Mouse (Mus musculus): ENCODE results near the gene Chp1. TPM values are rescaled to one million over a fixed set of nuclear protein-coding genes. Genes with fewer than 3 reads are reported as not detected.

Gene Chp1
- 454 TPM for polyA plus RNA-seq (2014; fragmentation: Illumina TruSeq; extraction: RNeasy Lipid Tissue Mini Kit (QIAGEN cat#74804); ENCODE audit: low read depth, low replicate concordance)

GRCm38 (mm10) chr2:119547522-119548370 lies at the start of gene Chp1, which contains the start of gene Exd1:
TSS of gene Chp1 (plus strand) at chr2:119547697.
TSS of gene Exd1 (minus strand) at chr2:119547627.

GRCm38 (mm10) chr2:119618199-119618982 lies 70.9 kb downstream of the Chp1 start, which contains the start of the genes Nusap1 and Oip5:
TSS of gene Nusap1 (plus strand) at chr2:119618298.
TSS of gene Oip5 (minus strand) at chr2:119618469.

Other genes with a start within 250 kb of the Chp1 start
- gene Dll4, start 221.9 kb upstream of the Chp1 start, polyA plus RNA-seq (2014; fragmentation: Illumina TruSeq; extraction: RNeasy Lipid Tissue Mini Kit (QIAGEN cat#74804); ENCODE audit: low read depth, low replicate concordance) = 0.58 TPM
- gene Chac1, start 196.5 kb upstream of the Chp1 start, polyA plus RNA-seq (2014; fragmentation: Illumina TruSeq; extraction: RNeasy Lipid Tissue Mini Kit (QIAGEN cat#74804); ENCODE audit: low read depth, low replicate concordance) = 0.93 TPM
- gene Ino80, start 70.0 kb upstream of the Chp1 start, polyA plus RNA-seq (2014; fragmentation: Illumina TruSeq; extraction: RNeasy Lipid Tissue Mini Kit (QIAGEN cat#74804); ENCODE audit: low read depth, low replicate concordance) = 26.5 TPM
- gene Exd1, start 70 bp upstream of the Chp1 start, polyA plus RNA-seq (2014; fragmentation: Illumina TruSeq; extraction: RNeasy Lipid Tissue Mini Kit (QIAGEN cat#74804); ENCODE audit: low read depth, low replicate concordance) = 1.0 TPM
- gene Nusap1, start 70.6 kb downstream of the Chp1 start, polyA plus RNA-seq (2014; fragmentation: Illumina TruSeq; extraction: RNeasy Lipid Tissue Mini Kit (QIAGEN cat#74804); ENCODE audit: low read depth, low replicate concordance) = 11.4 TPM
- gene Oip5, start 70.8 kb downstream of the Chp1 start, polyA plus RNA-seq (2014; fragmentation: Illumina TruSeq; extraction: RNeasy Lipid Tissue Mini Kit (QIAGEN cat#74804); ENCODE audit: low read depth, low replicate concordance) = 7.0 TPM
- gene Ndufaf1, start 115.1 kb downstream of the Chp1 start, polyA plus RNA-seq (2014; fragmentation: Illumina TruSeq; extraction: RNeasy Lipid Tissue Mini Kit (QIAGEN cat#74804); ENCODE audit: low read depth, low replicate concordance) = 117 TPM
- 32.4 TPM for gene Rtf1, start 127.4 kb downstream of the Chp1 start, polyA plus RNA-seq (2014; fragmentation: Illumina TruSeq; extraction: RNeasy Lipid Tissue Mini Kit (QIAGEN cat#74804); ENCODE audit: low read depth, low replicate concordance)
- not detected for gene Itpka, start 194.6 kb downstream of the Chp1 start, polyA plus RNA-seq (2014; fragmentation: Illumina TruSeq; extraction: RNeasy Lipid Tissue Mini Kit (QIAGEN cat#74804); ENCODE audit: low read depth, low replicate concordance)
- gene Ltk, start 212.7 kb downstream of the Chp1 start, polyA plus RNA-seq (2014; fragmentation: Illumina TruSeq; extraction: RNeasy Lipid Tissue Mini Kit (QIAGEN cat#74804); ENCODE audit: low read depth, low replicate concordance) = not detected
- 1.2 TPM for gene Rpap1, start 239.8 kb downstream of the Chp1 start, polyA plus RNA-seq (2014; fragmentation: Illumina TruSeq; extraction: RNeasy Lipid Tissue Mini Kit (QIAGEN cat#74804); ENCODE audit: low read depth, low replicate concordance)